Mouse (Mus musculus) olfactory bulb, adult 2 months (tissue): ENCODE data around the gene Clcn1.

Experiments
- CTCF ChIP-seq: fragments of 200-500 bp; IDR thresholded peaks from 2 replicates; pipeline ENCODE4 v1.5.1; 2012; ENCODE audit warnings: low read depth, mild to moderate bottlenecking, low read length, moderate library complexity; ENCODE audit not compliant: insufficient read depth
- POLR2A ChIP-seq: fragments of 200-500 bp; IDR thresholded peaks from 2 replicates; pipeline ENCODE4 v1.6.1; 2012; ENCODE audit warnings: mild to moderate bottlenecking, low read depth, low read length, moderate library complexity; ENCODE audit not compliant: insufficient read depth

GRCm38 (mm10) chr6:42324482-42325267 is 38.2 kb downstream of the Clcn1 start, which contains the start of gene Fam131b:
- no peak for TF ChIP-seq CTCF
- peak; percentile 43 for TF ChIP-seq POLR2A
